Mouse (Mus musculus): ENCODE results near the gene Map4k4.

- TF ChIP-seq POLR2A (IDR thresholded peaks at IDR 0.05; ENCODE audit: control insufficient read depth in 1 of 2, insufficient read depth in 1 of 2, low read depth in 1 of 2, low read length in 2 of 2, poor library complexity in 1 of 2) (no peak), USF1 (IDR thresholded peaks at IDR 0.05; ENCODE audit: low read depth, low read length) (no peak), EP300 (IDR thresholded peaks at IDR 0.05; ENCODE audit: low read depth in 1 of 2, low read length in 2 of 2) (no peak), USF2 (IDR thresholded peaks at IDR 0.05; ENCODE audit: borderline replicate concordance in 1 of 2, insufficient read depth in 1 of 2, low read depth in 1 of 2, low read length in 2 of 2) (no peak), TBP (IDR thresholded peaks at IDR 0.05; ENCODE audit: low read depth, low read length) (no peak)
Measured at GRCm38 (mm10) chr1:39898686-39899085, 2.0 kb upstream of the Map4k4 start.

Measured in MEL (cell line).